Mouse (Mus musculus) cortical plate, adult 2 months (tissue): Measurements from ENCODE around the gene Usp24. TPM values are rescaled to one million over a fixed set of nuclear protein-coding genes. Genes with fewer than 3 reads are reported as not detected.
"Not testable (repeated sequence)": the region's sequence is repeated elsewhere in the genome, so short reads cannot be mapped to it uniquely, and the experiment has no call there.

Experiments used
- H3K27ac ChIP-seq: fragments of 200-500 bp; 2 replicates; pipeline ENCODE4 v1.5.1; 2012; ENCODE audit warnings: low read length, control low read depth, inconsistent platforms; ENCODE audit not compliant: insufficient read depth
- H3K4me1 ChIP-seq: fragments of 200-500 bp; 2 replicates; pipeline ENCODE4 v1.6.1; 2011; ENCODE audit warnings: low read length; ENCODE audit not compliant: control insufficient read depth, insufficient read depth
- H3K4me3 ChIP-seq: fragments of 200-500 bp; 2 replicates; pipeline ENCODE4 v1.5.1; 2011; ENCODE audit warnings: mild to moderate bottlenecking, low read length, control low read depth; ENCODE audit not compliant: insufficient read depth
- CTCF ChIP-seq: fragments of 200-500 bp; IDR thresholded peaks from 2 replicates; pipeline ENCODE4 v1.5.1; 2011; ENCODE audit warnings: mild to moderate bottlenecking, control low read depth, low read length; ENCODE audit not compliant: insufficient read depth; ENCODE audit errors: extremely low read depth
- POLR2A ChIP-seq: fragments of 200-500 bp; IDR thresholded peaks from 2 replicates; pipeline ENCODE4 v1.6.1; 2011; ENCODE audit warnings: mild to moderate bottlenecking, low read length, control low read depth; ENCODE audit not compliant: insufficient read depth; ENCODE audit errors: extremely low read depth
- polyA plus RNA-seq: library from polyadenylated mRNA; depleted of rRNA; stranded (reverse); fragments of >200 nt; gene quantifications from 2 replicates; pipeline ENCODE4 v1.2.3, GENCODE M21; 2012

Usp24 gene
- polyA plus RNA-seq, 1 experiment = 17.7 TPM

DNA sequence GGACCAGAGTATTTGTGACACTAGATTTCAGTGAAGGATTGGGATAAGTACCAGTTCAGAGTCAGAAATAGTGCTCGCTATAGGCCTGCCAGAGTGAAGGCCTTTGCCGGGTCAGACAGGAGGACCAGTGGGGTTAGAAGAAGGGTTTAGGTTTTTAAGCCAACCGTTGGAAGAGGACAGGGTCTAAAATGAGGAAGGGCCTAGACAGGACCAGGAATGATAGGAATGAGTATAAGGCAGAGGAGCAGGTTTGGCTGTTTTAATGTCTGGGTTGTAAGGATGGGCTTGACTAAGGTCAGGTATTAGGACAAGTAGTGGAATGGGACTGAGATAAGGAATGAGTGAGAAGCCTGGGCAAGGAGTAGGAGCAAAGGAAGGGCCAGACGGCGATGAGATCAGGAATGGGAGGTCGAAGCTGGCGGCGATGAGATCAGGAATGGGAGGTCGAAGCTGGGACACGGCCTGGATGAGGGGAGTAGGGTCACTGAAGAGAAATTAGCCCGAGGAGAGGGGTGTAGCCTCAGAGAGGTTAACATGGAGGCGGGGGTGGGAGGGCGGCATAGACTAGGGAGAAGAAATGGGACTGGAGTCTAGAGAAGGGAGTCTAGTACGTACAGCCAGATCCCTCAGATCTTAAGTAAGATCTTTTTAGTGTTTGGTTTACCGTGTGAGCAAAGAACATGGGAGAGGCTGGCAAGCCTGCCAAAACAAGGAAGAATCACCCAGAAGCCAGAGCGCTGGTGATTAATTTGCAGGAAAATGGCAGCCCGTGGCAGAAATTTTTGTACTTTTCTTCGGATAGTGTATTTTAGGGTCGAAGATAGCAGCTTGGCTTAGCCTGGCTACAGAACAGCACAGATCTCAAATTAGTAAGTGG lies 1.4 kb downstream of the Usp24 start:
- Histone ChIP-seq H3K4me1 (peaks cover 3% of the 10 kb centered on the region), H3K27ac (peak overlapping the region; percentile 91), H3K4me3 (peak overlapping the region; percentile 79)
- no peak for TF ChIP-seq CTCF
- no peak for TF ChIP-seq POLR2A

DNA sequence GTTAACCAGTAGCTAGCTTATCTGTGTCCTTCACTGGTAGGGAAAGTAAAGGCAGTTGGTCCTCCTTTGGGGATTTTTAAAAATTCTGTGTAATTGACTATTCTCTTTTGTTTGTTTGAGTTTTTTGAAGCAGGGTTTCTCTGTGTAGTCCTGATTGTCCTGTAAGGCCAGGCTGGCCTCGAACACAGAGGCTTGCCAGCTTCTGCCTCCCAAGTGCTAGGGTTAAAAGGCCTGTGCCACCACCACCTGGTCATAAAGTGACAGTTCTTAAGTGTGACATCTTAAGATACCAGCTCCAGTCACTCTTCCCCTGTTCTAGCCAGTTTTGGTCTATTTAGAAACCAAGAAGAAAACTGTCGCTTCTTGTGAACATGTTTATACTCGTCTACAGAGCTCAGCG lies 2.2 kb downstream of the Usp24 start:
- Histone ChIP-seq H3K4me3 (peak overlapping the region; percentile 24), H3K4me1 (peaks cover 3% of the 10 kb centered on the region), H3K27ac (no peak overlapping the region)
- TF ChIP-seq POLR2A (no peak), CTCF (no peak)

DNA sequence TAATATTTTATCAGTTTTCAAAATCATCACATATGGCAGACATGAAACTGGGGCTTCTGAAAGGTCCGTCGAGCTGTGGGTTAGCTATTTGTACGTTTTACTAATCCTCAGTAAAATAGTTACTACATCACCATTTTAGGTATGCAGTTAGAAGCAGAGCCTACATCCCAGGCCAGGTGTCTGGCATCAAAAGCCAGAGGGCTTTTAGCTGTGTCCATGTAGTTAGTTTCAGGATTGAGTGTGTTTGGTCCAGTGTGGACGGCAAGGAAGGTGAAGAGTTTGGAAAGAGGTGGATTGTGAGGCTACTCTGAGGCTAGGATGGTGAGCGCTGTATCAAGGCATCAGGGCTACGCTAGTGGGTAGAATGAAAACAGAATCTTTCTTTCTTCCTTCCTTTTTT lies 3.0 kb downstream of the Usp24 start:
- Histone ChIP-seq H3K27ac (no peak overlapping the region), H3K4me3 (no peak overlapping the region), H3K4me1 (peaks cover 3% of the 10 kb centered on the region)
- TF ChIP-seq CTCF (no peak), POLR2A (no peak)

DNA sequence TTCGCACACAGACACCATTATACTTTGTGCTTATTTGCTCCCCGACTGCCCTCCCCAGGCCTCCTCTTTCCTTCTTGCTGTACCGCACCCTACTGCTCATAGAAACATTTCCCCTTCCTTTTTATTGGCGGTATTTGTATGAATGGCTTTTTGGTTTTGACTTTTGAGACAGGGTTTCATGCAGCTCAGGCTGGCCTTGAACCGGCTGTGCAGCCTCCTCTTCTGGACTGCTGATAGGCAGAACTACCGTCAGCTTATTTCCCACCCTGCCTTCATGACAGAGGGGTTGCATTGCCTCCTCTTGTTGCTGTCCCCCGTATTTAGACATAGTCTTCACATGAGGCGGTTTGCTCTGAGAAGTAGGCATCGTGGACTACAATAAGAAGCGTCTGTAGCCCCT lies 6.8 kb downstream of the Usp24 start:
- Histone ChIP-seq H3K4me1 (peaks cover 3% of the 10 kb centered on the region), H3K27ac (no peak overlapping the region), H3K4me3 (no peak overlapping the region)
- no peak for TF ChIP-seq POLR2A

DNA sequence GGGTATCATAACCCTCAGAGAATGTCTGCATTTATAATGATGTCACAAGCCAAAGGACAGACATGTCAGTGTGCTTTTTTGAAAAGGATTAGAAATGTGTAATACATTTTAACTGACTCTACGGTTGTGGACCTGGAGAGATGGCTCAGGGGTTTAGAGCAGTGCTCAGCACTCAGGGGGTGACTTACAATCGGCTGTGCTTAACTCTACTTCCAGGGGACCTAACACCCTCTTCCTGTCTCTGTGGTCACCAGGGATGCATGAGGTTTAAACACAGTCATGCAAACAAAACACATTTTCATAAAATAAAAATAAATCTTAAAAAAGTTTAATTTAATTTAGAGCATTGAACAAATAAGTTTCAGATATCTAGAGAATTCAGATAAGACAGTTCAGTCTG lies 7.3 kb downstream of the Usp24 start:
- TF ChIP-seq CTCF (no peak), POLR2A (no peak)
- Histone ChIP-seq H3K27ac (no peak overlapping the region), H3K4me1 (peaks cover 1% of the 10 kb centered on the region), H3K4me3 (no peak overlapping the region)

DNA sequence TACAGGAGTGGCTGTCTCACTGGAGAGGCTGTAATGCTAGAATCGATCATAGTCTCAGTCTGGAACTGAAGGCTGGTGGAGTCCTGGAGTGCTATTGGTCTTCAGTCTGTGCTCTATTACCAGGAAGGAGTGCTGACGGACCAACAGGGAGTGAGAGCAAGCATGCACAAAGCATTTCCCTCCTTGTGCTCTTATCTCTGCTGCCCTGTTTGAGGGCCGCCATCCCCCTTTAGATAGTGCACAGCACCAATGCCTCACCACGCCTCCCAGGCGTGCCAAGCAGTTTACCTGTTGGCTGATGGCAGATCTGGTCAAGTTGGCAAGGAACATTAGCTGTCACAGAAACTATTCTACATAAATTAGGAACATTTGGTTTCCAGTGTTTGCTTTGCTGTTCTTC lies 11.4 kb downstream of the Usp24 start:
- no peak overlapping the region for H3K4me3 ChIP-seq
- no peak overlapping the region for H3K27ac ChIP-seq
- H3K4me1 ChIP-seq = no peaks in the 10 kb centered on the region; the same call in 1 of the 2 replicates
- TF ChIP-seq POLR2A (no peak), CTCF (no peak)

DNA sequence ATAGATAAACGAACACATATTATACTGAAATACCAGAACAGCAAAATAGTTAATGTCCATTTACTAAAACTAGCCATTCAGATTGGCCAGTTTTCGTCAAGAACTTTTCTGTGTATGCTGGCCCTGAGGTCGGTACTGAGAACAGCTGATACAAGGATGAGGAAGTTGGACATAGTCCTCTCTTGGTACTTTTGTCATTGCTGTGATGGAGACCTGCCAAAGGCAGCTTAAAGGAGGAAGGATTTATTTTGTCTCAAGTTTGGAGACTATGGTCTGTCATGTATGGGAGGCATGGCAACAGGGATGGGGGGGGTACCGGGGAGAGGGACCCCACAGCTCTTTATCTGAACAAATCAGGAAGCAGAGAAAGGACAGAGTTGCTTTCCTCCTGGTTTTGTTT lies 12.7 kb downstream of the Usp24 start:
- no peak overlapping the region for H3K27ac ChIP-seq
- no peak overlapping the region for H3K4me3 ChIP-seq
- H3K4me1 ChIP-seq = no peaks in the 10 kb centered on the region; the same call in 1 of the 2 replicates
- TF ChIP-seq POLR2A (no peak), CTCF (no peak)

DNA sequence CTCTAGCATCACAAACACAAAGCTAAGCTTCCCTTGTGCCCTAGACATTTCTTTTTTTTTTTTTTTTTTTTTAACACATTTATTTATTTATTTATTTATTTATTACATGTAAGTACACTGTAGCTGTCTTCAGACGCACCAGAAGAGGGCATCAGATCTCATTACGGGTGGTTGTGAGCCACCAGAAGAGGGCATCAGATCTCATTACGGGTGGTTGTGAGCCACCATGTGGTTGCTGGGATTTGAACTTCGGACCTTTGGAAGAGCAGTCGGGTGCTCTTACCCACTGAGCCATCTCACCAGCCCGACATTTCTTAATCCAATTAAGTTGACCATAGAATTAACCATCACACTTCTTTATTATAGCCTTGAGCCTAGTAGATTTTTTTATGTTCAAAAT lies 13.2 kb downstream of the Usp24 start:
- H3K4me3 ChIP-seq, H3K27ac ChIP-seq, H3K4me1 ChIP-seq: not testable (repeated sequence)

DNA sequence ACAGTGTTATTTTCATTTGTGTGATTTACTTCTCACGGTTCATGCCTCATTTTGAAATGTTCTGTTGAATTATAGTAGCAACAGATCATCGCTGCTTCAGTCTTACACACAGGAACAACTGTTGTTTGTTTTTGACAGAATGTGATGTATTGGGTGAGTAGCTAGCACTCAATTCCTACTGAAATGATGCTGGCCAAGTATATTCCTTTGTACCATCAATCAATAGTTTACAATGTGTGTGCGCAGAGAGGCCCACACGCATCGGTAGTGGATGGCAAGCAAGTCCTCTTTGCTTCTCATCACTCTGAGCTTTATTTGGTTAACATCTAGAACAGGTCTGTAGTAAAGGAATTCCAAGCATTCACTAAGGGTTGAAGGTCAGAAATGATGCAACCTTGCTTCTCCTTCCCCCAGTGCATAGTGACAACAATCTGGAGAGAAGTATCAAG lies 14.4 kb downstream of the Usp24 start:
- Histone ChIP-seq H3K4me1 (peaks cover 2% of the 10 kb centered on the region; the same call in 1 of the 2 replicates), H3K4me3 (no peak overlapping the region), H3K27ac (no peak overlapping the region)
- TF ChIP-seq POLR2A (no peak), CTCF (no peak)

DNA sequence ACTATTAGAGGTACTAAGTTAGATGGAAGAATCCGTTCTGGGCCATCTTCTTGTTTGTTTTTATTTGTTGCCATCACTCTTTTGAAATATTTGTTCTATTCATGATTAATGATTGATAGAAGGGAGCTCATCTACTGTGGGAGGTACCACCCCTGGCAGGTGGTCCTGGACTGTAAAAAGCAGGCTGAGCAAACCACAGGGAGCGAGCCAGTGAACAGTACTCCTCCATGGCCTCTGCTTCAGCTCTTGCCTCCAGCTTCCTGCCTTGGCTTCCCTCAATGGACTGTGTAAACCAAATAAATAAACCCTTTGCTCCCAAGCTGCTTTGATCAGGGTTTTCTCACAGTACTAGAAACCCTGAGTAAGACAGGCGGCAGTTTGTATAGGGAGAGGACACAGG lies 17.1 kb downstream of the Usp24 start:
- H3K27ac ChIP-seq = no peak overlapping the region
- TF ChIP-seq CTCF = no peak
- no peak for TF ChIP-seq POLR2A
- H3K4me1 ChIP-seq = peaks cover 2% of the 10 kb centered on the region; the same call in 1 of the 2 replicates
- no peak overlapping the region for H3K4me3 ChIP-seq

DNA sequence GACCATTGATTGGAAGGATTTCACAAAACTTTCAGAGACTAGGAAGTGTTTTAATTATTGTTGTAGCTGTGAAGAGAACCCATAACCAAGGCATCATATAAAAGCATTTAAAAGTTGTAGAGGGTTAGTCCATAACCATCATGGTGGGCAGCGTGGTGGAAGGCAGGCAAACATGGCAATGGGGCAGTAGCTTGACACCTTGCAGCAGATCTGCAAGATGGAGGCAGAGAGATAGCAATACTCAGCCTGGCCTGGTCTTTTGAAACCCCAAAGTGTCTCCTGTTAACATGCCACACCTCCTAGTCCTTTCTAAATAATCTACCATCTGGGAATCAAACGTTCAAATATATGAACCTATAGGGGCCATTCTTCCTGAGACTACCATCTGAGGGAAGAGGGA lies 17.6 kb downstream of the Usp24 start:
- H3K27ac ChIP-seq = no peak overlapping the region
- peaks cover 2% of the 10 kb centered on the region; the same call in 1 of the 2 replicates for H3K4me1 ChIP-seq
- no peak for TF ChIP-seq CTCF
- TF ChIP-seq POLR2A = no peak
- H3K4me3 ChIP-seq = no peak overlapping the region

DNA sequence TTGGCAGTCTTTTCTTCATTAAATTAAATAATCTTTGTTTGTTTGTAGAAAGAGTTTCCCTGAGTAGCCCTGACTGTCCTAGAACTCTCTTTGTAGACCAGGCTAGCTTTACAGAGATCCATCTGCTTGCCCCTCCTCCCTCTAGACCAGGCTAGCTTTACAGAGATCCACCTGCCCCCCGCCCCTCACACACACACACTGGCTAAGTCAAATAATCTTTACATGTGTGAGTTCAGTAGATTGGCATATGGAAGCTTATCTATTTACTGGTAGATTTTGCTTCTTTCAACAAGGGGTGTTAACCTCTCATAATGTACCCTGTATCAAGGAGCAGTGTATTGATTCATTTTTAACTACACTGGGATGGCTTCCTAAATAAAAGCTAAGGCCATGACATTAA lies 19.8 kb downstream of the Usp24 start:
- Histone ChIP-seq H3K4me1 (peaks cover 2% of the 10 kb centered on the region; the same call in 1 of the 2 replicates), H3K27ac (no peak overlapping the region), H3K4me3 (no peak overlapping the region)
- TF ChIP-seq CTCF (no peak), POLR2A (no peak)
